Mouse (Mus musculus): ENCODE results near the gene Prkn. TPM values are rescaled to one million over a fixed set of nuclear protein-coding genes. Genes with fewer than 3 reads are reported as not detected.

Gene Prkn
- polyA plus RNA-seq, 1 experiment: 0.70 TPM

- TF ChIP-seq CTCF (IDR thresholded peaks at IDR 0.05; ENCODE audit: borderline replicate concordance, insufficient read depth, low read length): no peak
- TF ChIP-seq POLR2A (IDR thresholded peaks at IDR 0.05; ENCODE audit: low read depth, low read length): no peak
- H3K27ac ChIP-seq (ENCODE audit: insufficient read depth, low read length): no peak overlapping the region
- H3K4me1 ChIP-seq (ENCODE audit: control insufficient read depth, insufficient read depth, low read length): no peaks in the 10 kb centered on the region
- H3K4me3 ChIP-seq (ENCODE audit: insufficient read depth, low read length): no peak overlapping the region
Measured at GRCm38 (mm10) chr17:11514032-11514761, 674.0 kb downstream of the Prkn start.

- Histone ChIP-seq H3K27ac (ENCODE audit: insufficient read depth, low read length) (no peak overlapping the region), H3K4me1 (ENCODE audit: control insufficient read depth, insufficient read depth, low read length) (no peaks in the 10 kb centered on the region), H3K4me3 (ENCODE audit: insufficient read depth, low read length) (no peak overlapping the region)
- TF ChIP-seq CTCF (IDR thresholded peaks at IDR 0.05; ENCODE audit: borderline replicate concordance, insufficient read depth, low read length) (no peak), POLR2A (IDR thresholded peaks at IDR 0.05; ENCODE audit: low read depth, low read length) (no peak)
Measured at GRCm38 (mm10) chr17:11515619-11516018, 675.4 kb downstream of the Prkn start.

GRCm38 (mm10) chr17:11516165-11516564 is 676.0 kb downstream of the Prkn start:
- Histone ChIP-seq H3K27ac (ENCODE audit: insufficient read depth, low read length) (no peak overlapping the region), H3K4me1 (ENCODE audit: control insufficient read depth, insufficient read depth, low read length) (no peaks in the 10 kb centered on the region), H3K4me3 (ENCODE audit: insufficient read depth, low read length) (no peak overlapping the region)
- no peak for TF ChIP-seq POLR2A (IDR thresholded peaks at IDR 0.05; ENCODE audit: low read depth, low read length)
- no peak for TF ChIP-seq CTCF (IDR thresholded peaks at IDR 0.05; ENCODE audit: borderline replicate concordance, insufficient read depth, low read length)

- TF ChIP-seq CTCF (IDR thresholded peaks at IDR 0.05; ENCODE audit: borderline replicate concordance, insufficient read depth, low read length) (no peak), POLR2A (IDR thresholded peaks at IDR 0.05; ENCODE audit: low read depth, low read length) (no peak)
- no peaks in the 10 kb centered on the region for H3K4me1 ChIP-seq (ENCODE audit: control insufficient read depth, insufficient read depth, low read length)
- H3K4me3 ChIP-seq (ENCODE audit: insufficient read depth, low read length): no peak overlapping the region
- H3K27ac ChIP-seq (ENCODE audit: insufficient read depth, low read length): no peak overlapping the region
Measured at GRCm38 (mm10) chr17:11532066-11532465, 691.9 kb downstream of the Prkn start.

GRCm38 (mm10) chr17:11532748-11533147 is 692.6 kb downstream of the Prkn start:
- H3K4me3 ChIP-seq (ENCODE audit: insufficient read depth, low read length): no peak overlapping the region
- TF ChIP-seq CTCF (IDR thresholded peaks at IDR 0.05; ENCODE audit: borderline replicate concordance, insufficient read depth, low read length) (no peak), POLR2A (IDR thresholded peaks at IDR 0.05; ENCODE audit: low read depth, low read length) (no peak)
- H3K27ac ChIP-seq (ENCODE audit: insufficient read depth, low read length): no peak overlapping the region
- H3K4me1 ChIP-seq (ENCODE audit: control insufficient read depth, insufficient read depth, low read length): no peaks in the 10 kb centered on the region

- no peaks in the 10 kb centered on the region for H3K4me1 ChIP-seq (ENCODE audit: control insufficient read depth, insufficient read depth, low read length)
- no peak for TF ChIP-seq POLR2A (IDR thresholded peaks at IDR 0.05; ENCODE audit: low read depth, low read length)
- TF ChIP-seq CTCF (IDR thresholded peaks at IDR 0.05; ENCODE audit: borderline replicate concordance, insufficient read depth, low read length): no peak
- H3K4me3 ChIP-seq (ENCODE audit: insufficient read depth, low read length): no peak overlapping the region
- H3K27ac ChIP-seq (ENCODE audit: insufficient read depth, low read length): no peak overlapping the region
Measured at GRCm38 (mm10) chr17:11533835-11534234, 693.7 kb downstream of the Prkn start.

GRCm38 (mm10) chr17:11538826-11539225 is 698.6 kb downstream of the Prkn start:
- no peaks in the 10 kb centered on the region for H3K4me1 ChIP-seq (ENCODE audit: control insufficient read depth, insufficient read depth, low read length)
- no peak overlapping the region for H3K4me3 ChIP-seq (ENCODE audit: insufficient read depth, low read length)
- H3K27ac ChIP-seq (ENCODE audit: insufficient read depth, low read length): no peak overlapping the region
- TF ChIP-seq CTCF (IDR thresholded peaks at IDR 0.05; ENCODE audit: borderline replicate concordance, insufficient read depth, low read length): no peak
- no peak for TF ChIP-seq POLR2A (IDR thresholded peaks at IDR 0.05; ENCODE audit: low read depth, low read length)

- no peaks in the 10 kb centered on the region for H3K4me1 ChIP-seq (ENCODE audit: control insufficient read depth, insufficient read depth, low read length)
Measured at GRCm38 (mm10) chr17:11541928-11542623, 701.9 kb downstream of the Prkn start.

GRCm38 (mm10) chr17:11550562-11550961 is 710.4 kb downstream of the Prkn start:
- TF ChIP-seq CTCF (IDR thresholded peaks at IDR 0.05; ENCODE audit: borderline replicate concordance, insufficient read depth, low read length) (no peak), POLR2A (IDR thresholded peaks at IDR 0.05; ENCODE audit: low read depth, low read length) (no peak)
- no peak overlapping the region for H3K27ac ChIP-seq (ENCODE audit: insufficient read depth, low read length)
- H3K4me1 ChIP-seq (ENCODE audit: control insufficient read depth, insufficient read depth, low read length): no peaks in the 10 kb centered on the region
- H3K4me3 ChIP-seq (ENCODE audit: insufficient read depth, low read length): no peak overlapping the region

More at GRCm38 (mm10) chr17:11541928-11542623, 701.9 kb downstream of the Prkn start:
- no peak overlapping the region for H3K27ac ChIP-seq (ENCODE audit: insufficient read depth, low read length)
- no peak overlapping the region for H3K4me3 ChIP-seq (ENCODE audit: insufficient read depth, low read length)
- TF ChIP-seq POLR2A (IDR thresholded peaks at IDR 0.05; ENCODE audit: low read depth, low read length) (no peak), CTCF (IDR thresholded peaks at IDR 0.05; ENCODE audit: borderline replicate concordance, insufficient read depth, low read length) (no peak)

- Histone ChIP-seq H3K27ac (ENCODE audit: insufficient read depth, low read length) (no peak overlapping the region), H3K4me1 (ENCODE audit: control insufficient read depth, insufficient read depth, low read length) (no peaks in the 10 kb centered on the region), H3K4me3 (ENCODE audit: insufficient read depth, low read length) (no peak overlapping the region)
- TF ChIP-seq POLR2A (IDR thresholded peaks at IDR 0.05; ENCODE audit: low read depth, low read length) (no peak), CTCF (IDR thresholded peaks at IDR 0.05; ENCODE audit: borderline replicate concordance, insufficient read depth, low read length) (no peak)
Measured at GRCm38 (mm10) chr17:11565681-11566080, 725.5 kb downstream of the Prkn start.
